Mouse (Mus musculus) spleen, adult 2 months (tissue): ENCODE results near the gene Maml3. TPM values are rescaled to one million over a fixed set of nuclear protein-coding genes. Genes with fewer than 3 reads are reported as not detected.

Experiments
- DNase-seq, 2 experiments: peaks; one replicate each; pipeline versions ENCODE4 v3.0.0 to v3.0.0-alpha.2; 2012 to 2021; ENCODE audit warnings: low spot score in 2 of 2, low read depth in 1 of 2
- H3K27ac ChIP-seq: fragments of 200-500 bp; 2 replicates; pipeline ENCODE4 v1.5.1; 2012; ENCODE audit warnings: low read length, inconsistent platforms; ENCODE audit not compliant: insufficient read depth
- H3K27me3 ChIP-seq: fragments of 200-500 bp; 2 replicates; pipeline ENCODE4 v1.6.1; 2012; ENCODE audit warnings: mild to moderate bottlenecking, moderate library complexity, low read length, inconsistent platforms; ENCODE audit not compliant: control insufficient read depth, insufficient read depth
- H3K36me3 ChIP-seq: fragments of 200-500 bp; 2 replicates; pipeline ENCODE4 v1.6.1; 2012; ENCODE audit warnings: mild to moderate bottlenecking, low read length, inconsistent platforms; ENCODE audit not compliant: control insufficient read depth, insufficient read depth
- H3K4me1 ChIP-seq: fragments of 200-500 bp; 2 replicates; pipeline ENCODE4 v1.6.1; 2011; ENCODE audit warnings: inconsistent platforms; ENCODE audit not compliant: control insufficient read depth, insufficient read depth, insufficient read length
- H3K4me3 ChIP-seq: fragments of 200-500 bp; 2 replicates; pipeline ENCODE4 v1.5.1; 2011; ENCODE audit warnings: mild to moderate bottlenecking, inconsistent platforms; ENCODE audit not compliant: insufficient read depth, insufficient read length; ENCODE audit errors: extremely low read depth
- CTCF ChIP-seq: fragments of 200-500 bp; IDR thresholded peaks from 2 replicates; pipeline ENCODE4 v1.5.1; 2011; ENCODE audit warnings: mild to moderate bottlenecking, inconsistent platforms; ENCODE audit not compliant: insufficient read depth, insufficient read length, insufficient replicate concordance; ENCODE audit errors: extremely low read depth
- POLR2A ChIP-seq: fragments of 200-500 bp; IDR thresholded peaks from 2 replicates; pipeline ENCODE4 v1.6.1; 2011; ENCODE audit warnings: low read depth, low read length, inconsistent platforms
- WGBS: fragments of 180-500 bp; shearing (Covaris S2); methylation state at CpG from one replicate; pipeline ENCODE4 v1.1.7; 2018; 5-methylcytosine and 5-hydroxymethylcytosine counted together
- polyA plus RNA-seq: library from polyadenylated mRNA; depleted of rRNA; stranded (reverse); fragments of >200 nt; gene quantifications from 2 replicates; pipeline ENCODE4 v1.2.3, GENCODE M21; 2012

The Maml3 gene
- polyA plus RNA-seq, 1 experiment = 2.7 TPM

GRCm38 (mm10) chr3:51869980-51870379 lies 234.9 kb downstream of the Maml3 start:
- Histone ChIP-seq H3K4me3 (no peak overlapping the region), H3K27me3 (no peaks in the 10 kb centered on the region), H3K4me1 (no peaks in the 10 kb centered on the region), H3K36me3 (no peaks in the 10 kb centered on the region), H3K27ac (no peak overlapping the region)
- 87% methylated on average over 6 of the region's 6 CpGs for WGBS
- DNase-seq = no peak
- TF ChIP-seq POLR2A = no peak
- no peak for TF ChIP-seq CTCF

- Histone ChIP-seq H3K27me3 (no peaks in the 10 kb centered on the region), H3K4me1 (no peaks in the 10 kb centered on the region), H3K4me3 (no peak overlapping the region), H3K27ac (no peak overlapping the region), H3K36me3 (no peaks in the 10 kb centered on the region)
- no peak for TF ChIP-seq CTCF
- TF ChIP-seq POLR2A = no peak
- WGBS = 72% methylated on average over 5 of the region's 5 CpGs
- no peak for DNase-seq
These were observed 236.0 kb downstream of the Maml3 start for GRCm38 (mm10) chr3:51868857-51869256.

- H3K4me3 ChIP-seq = no peak overlapping the region
- H3K27me3 ChIP-seq = no peaks in the 10 kb centered on the region
- DNase-seq = no peak
- no peak overlapping the region for H3K27ac ChIP-seq
- TF ChIP-seq POLR2A (no peak), CTCF (no peak)
- no peaks in the 10 kb centered on the region for H3K4me1 ChIP-seq
- H3K36me3 ChIP-seq = no peaks in the 10 kb centered on the region
- 88% methylated on average over 5 of the region's 5 CpGs for WGBS
These were observed 238.4 kb downstream of the Maml3 start for GRCm38 (mm10) chr3:51866446-51866845.

GRCm38 (mm10) chr3:51861631-51862030 lies 243.2 kb downstream of the Maml3 start:
- Histone ChIP-seq H3K27ac (no peak overlapping the region), H3K27me3 (no peaks in the 10 kb centered on the region), H3K4me3 (no peak overlapping the region), H3K4me1 (no peaks in the 10 kb centered on the region), H3K36me3 (no peaks in the 10 kb centered on the region)
- TF ChIP-seq CTCF = no peak
- TF ChIP-seq POLR2A = no peak
- WGBS = 91% methylated on average over 9 of the region's 9 CpGs
- no peak for DNase-seq

GRCm38 (mm10) chr3:51860458-51860857 lies 244.4 kb downstream of the Maml3 start:
- 91% methylated on average over 7 of the region's 7 CpGs for WGBS
- DNase-seq = no peak
- H3K4me1 ChIP-seq = no peaks in the 10 kb centered on the region
- no peaks in the 10 kb centered on the region for H3K27me3 ChIP-seq
- no peak overlapping the region for H3K4me3 ChIP-seq
- TF ChIP-seq POLR2A (no peak), CTCF (no peak)
- H3K27ac ChIP-seq = no peak overlapping the region
- H3K36me3 ChIP-seq = no peaks in the 10 kb centered on the region

- H3K27me3 ChIP-seq = no peaks in the 10 kb centered on the region
- no peak for TF ChIP-seq CTCF
- no peak for TF ChIP-seq POLR2A
- 55% methylated on average over 2 of the region's 2 CpGs for WGBS
- no peak overlapping the region for H3K4me3 ChIP-seq
- DNase-seq = no peak
- no peak overlapping the region for H3K27ac ChIP-seq
- H3K36me3 ChIP-seq = no peaks in the 10 kb centered on the region; the same call in 1 of the 2 replicates
- no peaks in the 10 kb centered on the region for H3K4me1 ChIP-seq
These were observed 245.7 kb downstream of the Maml3 start for GRCm38 (mm10) chr3:51859208-51859607.

- H3K36me3 ChIP-seq = no peaks in the 10 kb centered on the region; the same call in 1 of the 2 replicates
These were observed 250.7 kb downstream of the Maml3 start for GRCm38 (mm10) chr3:51854152-51854551.

More at GRCm38 (mm10) chr3:51854152-51854551, 250.7 kb downstream of the Maml3 start:
- Histone ChIP-seq H3K27me3 (no peaks in the 10 kb centered on the region), H3K4me3 (no peak overlapping the region), H3K27ac (no peak overlapping the region), H3K4me1 (no peaks in the 10 kb centered on the region)
- no peak for DNase-seq
- TF ChIP-seq POLR2A = no peak
- TF ChIP-seq CTCF = no peak
- WGBS = 92% methylated on average over 10 of the region's 10 CpGs
